Mouse (Mus musculus): ENCODE measurements around the gene Cdkn1a.

DNA sequence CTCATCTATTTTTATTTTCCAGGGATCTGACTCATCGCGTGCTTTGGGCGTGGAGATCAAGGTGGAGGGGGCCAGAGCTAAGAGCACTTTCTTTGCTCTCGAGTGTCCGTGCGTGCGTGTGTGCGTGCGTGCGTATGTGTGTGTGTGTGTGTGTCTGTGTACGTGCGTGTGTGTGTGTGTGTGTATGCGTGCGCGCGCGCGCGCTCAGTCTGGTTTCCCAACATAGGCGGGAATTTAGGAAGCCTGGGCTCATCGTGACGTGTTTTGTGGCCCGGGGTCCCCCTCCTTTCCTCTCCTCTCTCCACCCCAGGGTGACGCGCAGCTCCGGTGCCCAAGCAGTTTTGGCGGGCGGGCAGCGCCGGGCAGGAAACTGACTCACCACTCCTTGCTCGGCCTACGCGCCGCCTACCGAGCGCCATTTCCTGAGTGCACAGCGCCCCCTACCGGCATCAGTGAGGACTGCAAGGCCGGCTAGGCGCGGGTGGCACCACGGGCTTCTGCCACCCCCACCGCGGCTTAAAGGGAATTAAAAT, 4.5 kb downstream of the Cdkn1a start:
- TF ChIP-seq ZMIZ1 (IDR thresholded peaks at IDR 0.05; ENCODE audit: low read depth, low read length): no peak
- peak; percentile 68 for TF ChIP-seq MEF2A (IDR thresholded peaks at IDR 0.05; ENCODE audit: borderline replicate concordance, low read depth, low read length)
- peak; percentile 64 for TF ChIP-seq POLR2A (IDR thresholded peaks at IDR 0.05; ENCODE audit: low read depth, low read length)
- peak; percentile 42 to 98 for TF ChIP-seq CTCF (conservative IDR thresholded peaks at IDR 0.05 in 1 of 2, IDR thresholded peaks at IDR 0.05 in 1 of 2; ENCODE audit: low read depth in 2 of 2, low read length in 2 of 2)
- peak; percentile 81 for TF ChIP-seq ZC3H11A (IDR thresholded peaks at IDR 0.05; ENCODE audit: low read depth, low read length)
- peak; percentile 17; the same call in 1 of the 2 replicates for TF ChIP-seq MAX (IDR thresholded peaks at IDR 0.05; ENCODE audit: low read length)
- TF ChIP-seq CHD1 (IDR thresholded peaks at IDR 0.05; ENCODE audit: low read depth, low read length): peak; percentile 46; the same call in 1 of the 2 replicates
- no peak; the same call in 1 of the 2 replicates for TF ChIP-seq EP300 (IDR thresholded peaks at IDR 0.05; ENCODE audit: low read length)
